Mouse (Mus musculus): ENCODE measurements around the gene Gpc5. TPM values are rescaled to one million over a fixed set of nuclear protein-coding genes. Genes with fewer than 3 reads are reported as not detected.

Gene Gpc5
- polyA plus RNA-seq, 1 experiment = not detected

DNA sequence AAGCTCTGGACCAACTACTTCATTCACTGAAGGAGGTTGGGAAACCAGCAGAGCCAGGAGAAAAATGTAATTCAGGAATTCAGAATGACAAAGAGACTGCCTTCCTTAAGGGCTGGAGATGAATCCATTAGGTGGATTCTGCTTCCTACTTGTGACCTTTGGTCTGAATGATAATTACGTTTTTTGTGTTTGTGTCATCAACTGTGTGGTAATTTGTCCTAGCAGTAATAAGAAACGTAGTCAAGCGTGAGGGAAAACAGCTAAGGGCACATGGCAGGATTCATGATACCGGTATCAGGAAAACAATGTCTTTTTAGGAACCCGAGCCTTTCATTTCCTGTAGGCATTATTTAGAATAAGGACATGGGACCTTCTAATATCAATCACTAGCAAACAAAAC is 1045.3 kb downstream of the Gpc5 start:
- Histone ChIP-seq H3K4me3 (ENCODE audit: insufficient read depth, low read depth, low read length) (no peak overlapping the region), H3K4me1 (ENCODE audit: control insufficient read depth, insufficient read depth, low read length) (no peaks in the 10 kb centered on the region), H3K27ac (ENCODE audit: insufficient read depth, low read depth, low read length) (no peak overlapping the region)
- WGBS = 51% methylated on average over 5 of the region's 5 CpGs
- no peak for TF ChIP-seq POLR2A (IDR thresholded peaks at IDR 0.05; ENCODE audit: insufficient read depth, low read depth, low read length)
- no peak for TF ChIP-seq CTCF (IDR thresholded peaks at IDR 0.05; ENCODE audit: insufficient read depth, low read depth, low read length)

DNA sequence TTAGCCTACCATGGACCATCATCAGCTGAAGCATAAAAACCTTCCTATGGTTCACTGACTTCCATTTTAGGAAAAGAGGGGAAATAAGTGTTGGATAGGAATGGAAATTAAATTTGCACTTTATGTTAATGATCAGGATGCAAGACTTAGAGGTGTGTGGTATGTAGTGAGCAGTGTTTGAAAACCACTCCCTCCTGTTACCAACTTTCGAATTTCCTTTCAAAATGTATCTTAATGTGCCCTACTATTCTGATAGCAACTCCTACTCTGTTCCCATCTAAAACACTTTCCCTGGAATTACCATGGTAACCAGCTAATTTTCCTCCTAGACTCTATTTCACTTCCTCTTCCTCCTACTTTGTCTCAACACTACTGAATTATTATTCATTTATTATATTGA is 1045.8 kb downstream of the Gpc5 start:
- no peaks in the 10 kb centered on the region for H3K4me1 ChIP-seq (ENCODE audit: control insufficient read depth, insufficient read depth, low read length)
- no peak overlapping the region for H3K4me3 ChIP-seq (ENCODE audit: insufficient read depth, low read depth, low read length)
- no peak overlapping the region for H3K27ac ChIP-seq (ENCODE audit: insufficient read depth, low read depth, low read length)
- 28% methylated on average over 1 of the region's 1 CpGs for WGBS
- TF ChIP-seq POLR2A (IDR thresholded peaks at IDR 0.05; ENCODE audit: insufficient read depth, low read depth, low read length) = no peak
- no peak for TF ChIP-seq CTCF (IDR thresholded peaks at IDR 0.05; ENCODE audit: insufficient read depth, low read depth, low read length)

DNA sequence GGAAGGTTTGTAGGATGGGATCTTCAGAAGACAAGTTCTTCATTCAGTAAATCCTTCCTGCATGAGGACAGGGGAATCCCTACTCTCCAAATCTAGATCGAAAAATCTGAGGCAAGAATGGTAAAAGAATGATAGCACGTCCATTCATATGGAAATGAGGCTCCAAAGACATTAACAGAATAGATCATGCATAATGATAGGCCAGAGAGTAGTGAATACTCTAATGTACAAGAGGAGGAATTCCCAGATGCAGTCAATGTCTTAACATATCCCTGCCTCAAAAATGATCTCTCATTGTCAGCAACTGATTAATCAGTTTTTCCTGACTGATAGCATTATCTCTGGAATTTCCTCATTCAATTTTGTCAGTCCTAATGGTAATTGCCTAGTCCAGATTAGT is 1070.6 kb downstream of the Gpc5 start:
- Histone ChIP-seq H3K27ac (ENCODE audit: insufficient read depth, low read depth, low read length) (no peak overlapping the region), H3K4me1 (ENCODE audit: control insufficient read depth, insufficient read depth, low read length) (no peaks in the 10 kb centered on the region), H3K4me3 (ENCODE audit: insufficient read depth, low read depth, low read length) (no peak overlapping the region)
- WGBS = 38% methylated on average over 2 of the region's 2 CpGs
- TF ChIP-seq POLR2A (IDR thresholded peaks at IDR 0.05; ENCODE audit: insufficient read depth, low read depth, low read length) (no peak), CTCF (IDR thresholded peaks at IDR 0.05; ENCODE audit: insufficient read depth, low read depth, low read length) (no peak)

DNA sequence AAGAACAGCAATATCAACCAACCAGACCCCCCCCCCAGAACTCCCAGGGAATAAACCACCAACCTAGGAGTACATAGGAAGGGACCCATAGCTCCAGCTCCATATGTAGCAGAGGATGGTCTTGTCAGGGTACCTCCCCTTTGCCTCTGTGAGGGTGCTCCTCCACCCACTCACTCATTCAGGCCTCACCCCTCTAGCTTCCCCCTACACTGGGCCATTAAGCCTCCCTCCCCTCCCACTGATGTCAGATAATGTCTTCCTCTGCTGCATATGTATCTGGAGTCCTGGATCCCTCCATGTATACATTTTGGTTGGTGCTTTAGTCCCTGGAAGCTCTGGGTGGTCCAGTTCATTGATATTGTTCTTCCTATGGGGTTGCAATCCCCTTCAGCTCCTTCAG is 1075.4 kb downstream of the Gpc5 start:
- Histone ChIP-seq H3K4me1 (ENCODE audit: control insufficient read depth, insufficient read depth, low read length) (no peaks in the 10 kb centered on the region), H3K27ac (ENCODE audit: insufficient read depth, low read depth, low read length) (no peak overlapping the region), H3K4me3 (ENCODE audit: insufficient read depth, low read depth, low read length) (no peak overlapping the region)
- TF ChIP-seq CTCF (IDR thresholded peaks at IDR 0.05; ENCODE audit: insufficient read depth, low read depth, low read length) = no peak
- no peak for TF ChIP-seq POLR2A (IDR thresholded peaks at IDR 0.05; ENCODE audit: insufficient read depth, low read depth, low read length)

DNA sequence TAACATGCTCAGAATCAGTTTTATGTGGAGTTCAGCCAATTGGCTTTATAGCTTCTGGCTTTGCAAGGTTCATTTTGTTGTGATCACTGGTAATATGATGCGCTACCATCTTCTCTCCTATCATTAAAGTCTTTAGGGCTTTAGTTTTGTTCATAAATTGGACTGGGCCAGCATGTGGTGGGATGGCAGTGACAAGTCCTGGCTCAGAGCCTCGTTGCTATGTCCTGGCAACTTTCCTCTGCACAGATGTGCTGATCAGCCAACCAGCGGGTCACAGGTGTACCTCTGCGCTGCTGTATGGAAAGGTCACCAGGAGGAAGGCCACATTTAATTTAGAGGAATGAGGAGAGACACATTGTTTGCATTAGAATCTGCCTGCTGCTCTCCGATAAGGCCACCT is 1077.1 kb downstream of the Gpc5 start:
- no peaks in the 10 kb centered on the region for H3K4me1 ChIP-seq (ENCODE audit: control insufficient read depth, insufficient read depth, low read length)
- 60% methylated on average over 5 of the region's 5 CpGs for WGBS
- TF ChIP-seq POLR2A (IDR thresholded peaks at IDR 0.05; ENCODE audit: insufficient read depth, low read depth, low read length) (no peak), CTCF (IDR thresholded peaks at IDR 0.05; ENCODE audit: insufficient read depth, low read depth, low read length) (no peak)
- no peak overlapping the region for H3K27ac ChIP-seq (ENCODE audit: insufficient read depth, low read depth, low read length)
- H3K4me3 ChIP-seq (ENCODE audit: insufficient read depth, low read depth, low read length) = no peak overlapping the region

DNA sequence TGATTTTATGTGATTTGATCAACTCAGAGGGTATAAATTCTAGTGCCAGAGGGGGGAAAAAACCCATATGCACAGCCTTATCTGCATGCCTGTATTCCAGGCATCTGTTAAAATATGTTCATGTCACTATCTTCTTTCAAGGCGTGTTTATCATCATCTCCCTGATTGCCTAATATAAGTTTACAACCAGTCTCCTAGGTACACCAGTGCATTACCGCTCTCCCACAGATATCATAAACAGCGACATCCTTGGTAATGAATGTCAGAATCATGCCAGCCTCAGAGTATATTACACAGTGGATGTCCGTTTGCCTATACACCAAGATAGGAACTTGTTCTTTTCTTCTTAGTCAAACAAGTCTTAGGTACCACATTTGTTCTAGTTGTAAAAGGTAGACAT is 1095.0 kb downstream of the Gpc5 start:
- 96% methylated on average over 4 of the region's 4 CpGs for WGBS
- no peak overlapping the region for H3K4me3 ChIP-seq (ENCODE audit: insufficient read depth, low read depth, low read length)
- H3K27ac ChIP-seq (ENCODE audit: insufficient read depth, low read depth, low read length) = no peak overlapping the region
- TF ChIP-seq CTCF (IDR thresholded peaks at IDR 0.05; ENCODE audit: insufficient read depth, low read depth, low read length) = no peak
- TF ChIP-seq POLR2A (IDR thresholded peaks at IDR 0.05; ENCODE audit: insufficient read depth, low read depth, low read length) = no peak
- H3K4me1 ChIP-seq (ENCODE audit: control insufficient read depth, insufficient read depth, low read length) = no peaks in the 10 kb centered on the region

DNA sequence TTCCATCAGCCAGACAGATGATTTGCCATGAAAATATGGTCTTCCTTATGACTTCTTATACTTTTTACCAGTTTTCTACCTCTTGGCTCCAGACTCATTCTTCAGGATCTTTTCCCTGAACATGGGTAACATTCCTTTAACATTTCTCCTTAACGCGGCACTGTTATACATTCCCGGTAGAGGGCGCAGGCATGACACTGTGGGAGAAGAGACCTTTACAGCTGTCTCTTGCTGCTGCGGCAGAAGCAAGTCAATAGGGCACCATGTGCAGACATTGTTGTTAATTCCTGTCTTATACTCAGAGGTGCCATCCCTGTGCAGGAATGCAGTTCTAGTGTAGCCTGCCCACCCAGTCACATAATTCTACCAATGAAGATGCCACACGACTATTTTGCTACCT is 1115.0 kb downstream of the Gpc5 start:
- Histone ChIP-seq H3K4me3 (ENCODE audit: insufficient read depth, low read depth, low read length) (no peak overlapping the region), H3K4me1 (ENCODE audit: control insufficient read depth, insufficient read depth, low read length) (no peaks in the 10 kb centered on the region), H3K27ac (ENCODE audit: insufficient read depth, low read depth, low read length) (no peak overlapping the region)
- WGBS = 28% methylated on average over 6 of the region's 6 CpGs
- TF ChIP-seq POLR2A (IDR thresholded peaks at IDR 0.05; ENCODE audit: insufficient read depth, low read depth, low read length) = no peak
- no peak for TF ChIP-seq CTCF (IDR thresholded peaks at IDR 0.05; ENCODE audit: insufficient read depth, low read depth, low read length)

DNA sequence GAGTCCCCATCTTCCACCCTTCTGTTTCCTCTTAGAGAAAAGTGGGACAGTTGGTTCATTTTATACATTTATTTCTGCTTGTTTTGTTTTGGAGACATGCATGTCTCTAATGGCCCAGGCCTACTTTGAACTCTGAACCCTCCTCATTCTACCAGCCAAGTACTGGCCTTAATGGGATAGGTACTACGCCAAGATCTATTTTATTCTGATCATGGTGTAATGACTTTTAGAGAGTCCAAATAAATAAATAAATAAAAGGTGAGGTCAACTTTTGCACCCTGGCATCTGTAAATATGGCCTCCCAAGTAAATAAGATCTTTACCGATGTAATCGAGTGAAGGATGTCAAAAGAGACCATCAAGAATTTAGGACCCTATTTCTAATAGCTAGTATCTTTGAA is 1116.6 kb downstream of the Gpc5 start:
- H3K27ac ChIP-seq (ENCODE audit: insufficient read depth, low read depth, low read length) = no peak overlapping the region
- no peaks in the 10 kb centered on the region for H3K4me1 ChIP-seq (ENCODE audit: control insufficient read depth, insufficient read depth, low read length)
- TF ChIP-seq POLR2A (IDR thresholded peaks at IDR 0.05; ENCODE audit: insufficient read depth, low read depth, low read length) (no peak), CTCF (IDR thresholded peaks at IDR 0.05; ENCODE audit: insufficient read depth, low read depth, low read length) (no peak)
- H3K4me3 ChIP-seq (ENCODE audit: insufficient read depth, low read depth, low read length) = no peak overlapping the region
- WGBS = 98% methylated on average over 3 of the region's 3 CpGs

DNA sequence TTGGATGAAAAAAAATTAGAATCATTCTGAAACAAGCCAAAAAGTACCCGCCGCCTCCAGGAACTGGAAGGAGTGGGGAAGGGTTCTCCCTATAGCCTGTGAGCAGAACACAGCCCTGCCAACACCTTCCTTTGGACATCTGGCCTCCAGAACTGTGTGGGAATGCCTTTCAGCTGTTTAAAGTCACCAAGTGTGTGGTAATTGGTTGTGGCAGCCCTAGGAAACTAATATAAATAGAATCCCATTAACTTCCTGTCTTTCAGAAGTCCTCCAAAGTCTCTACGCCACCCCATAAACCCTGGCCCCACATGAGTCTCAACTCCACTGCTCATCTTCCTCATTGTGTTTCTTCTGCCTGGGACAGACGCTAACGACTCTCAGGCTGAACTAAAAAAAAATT is 1117.0 kb downstream of the Gpc5 start:
- TF ChIP-seq CTCF (IDR thresholded peaks at IDR 0.05; ENCODE audit: insufficient read depth, low read depth, low read length) (no peak), POLR2A (IDR thresholded peaks at IDR 0.05; ENCODE audit: insufficient read depth, low read depth, low read length) (no peak)
- Histone ChIP-seq H3K4me3 (ENCODE audit: insufficient read depth, low read depth, low read length) (no peak overlapping the region), H3K4me1 (ENCODE audit: control insufficient read depth, insufficient read depth, low read length) (no peaks in the 10 kb centered on the region), H3K27ac (ENCODE audit: insufficient read depth, low read depth, low read length) (no peak overlapping the region)
- 74% methylated on average over 5 of the region's 5 CpGs for whole genome bisulfite sequencing

DNA sequence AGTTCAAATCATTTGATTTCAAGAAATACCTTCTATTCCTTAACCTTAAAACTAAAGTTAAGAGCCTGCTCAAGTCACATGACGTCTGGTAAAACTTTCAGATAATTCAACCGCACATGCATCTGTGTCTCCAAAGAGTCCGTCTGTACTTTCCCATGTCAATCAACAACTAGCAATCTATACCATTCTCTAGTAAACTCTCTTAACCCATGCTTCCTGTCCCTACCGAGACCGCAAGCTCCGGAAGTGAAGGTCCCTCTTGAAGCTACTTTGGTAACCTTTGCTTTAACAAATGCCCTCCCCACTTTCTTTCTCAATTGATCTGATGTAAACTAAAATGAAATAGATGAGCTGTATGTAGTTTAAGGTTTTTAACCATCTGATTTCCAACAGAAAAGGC is 1118.3 kb downstream of the Gpc5 start:
- TF ChIP-seq CTCF (IDR thresholded peaks at IDR 0.05; ENCODE audit: insufficient read depth, low read depth, low read length) = no peak
- TF ChIP-seq POLR2A (IDR thresholded peaks at IDR 0.05; ENCODE audit: insufficient read depth, low read depth, low read length) = no peak
- H3K4me3 ChIP-seq (ENCODE audit: insufficient read depth, low read depth, low read length) = no peak overlapping the region
- no peak overlapping the region for H3K27ac ChIP-seq (ENCODE audit: insufficient read depth, low read depth, low read length)
- no peaks in the 10 kb centered on the region for H3K4me1 ChIP-seq (ENCODE audit: control insufficient read depth, insufficient read depth, low read length)
- 94% methylated on average over 6 of the region's 6 CpGs for WGBS

Measured in olfactory bulb, adult 2 months (tissue).